Mouse (Mus musculus) ES-CJ7 (cell line): ENCODE measurements around the gene Lmf1.

Experiments
- DNase-seq: peaks from one replicate; pipeline ENCODE4 v3.0.0; 2011; ENCODE audit warnings: low read depth, low spot score

The Lmf1 gene

DNA sequence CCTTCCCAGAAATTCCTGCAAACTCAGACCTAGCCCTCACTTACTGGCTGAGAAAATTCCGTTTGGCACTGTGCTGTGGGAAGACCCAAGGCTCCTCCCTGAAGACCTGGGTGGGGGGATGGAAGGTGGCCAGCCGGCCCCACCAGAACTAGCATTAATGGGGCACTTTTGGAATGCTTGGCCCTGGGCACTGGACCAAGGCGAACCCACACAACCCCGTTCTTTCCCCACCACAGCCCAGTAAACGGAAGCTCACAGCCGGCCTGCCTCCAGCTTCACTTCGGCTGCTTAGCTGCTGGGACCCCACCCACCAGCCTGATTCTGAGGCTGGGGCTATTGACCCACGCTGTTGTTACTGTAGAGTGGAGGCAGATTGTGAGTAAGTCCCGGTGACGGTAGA is 10.7 kb upstream of the Lmf1 start:
- no peak for DNase-seq

GRCm38 (mm10) chr17:25568880-25569279 is 10.0 kb upstream of the Lmf1 start:
- no peak for DNase-seq

GRCm38 (mm10) chr17:25569833-25570647 is 8.8 kb upstream of the Lmf1 start:
- DNase-seq, result no peak

- DNase-seq, result peak; percentile 91
These were observed 8.0 kb upstream of the Lmf1 start, which contains the start of gene Sox8 for GRCm38 (mm10) chr17:25570648-25571452. Gene Sox8, minus strand, starts transcription at chr17:25570686.

- no peak for DNase-seq
These were observed 7.4 kb upstream of the Lmf1 start for GRCm38 (mm10) chr17:25571453-25571820.

DNA sequence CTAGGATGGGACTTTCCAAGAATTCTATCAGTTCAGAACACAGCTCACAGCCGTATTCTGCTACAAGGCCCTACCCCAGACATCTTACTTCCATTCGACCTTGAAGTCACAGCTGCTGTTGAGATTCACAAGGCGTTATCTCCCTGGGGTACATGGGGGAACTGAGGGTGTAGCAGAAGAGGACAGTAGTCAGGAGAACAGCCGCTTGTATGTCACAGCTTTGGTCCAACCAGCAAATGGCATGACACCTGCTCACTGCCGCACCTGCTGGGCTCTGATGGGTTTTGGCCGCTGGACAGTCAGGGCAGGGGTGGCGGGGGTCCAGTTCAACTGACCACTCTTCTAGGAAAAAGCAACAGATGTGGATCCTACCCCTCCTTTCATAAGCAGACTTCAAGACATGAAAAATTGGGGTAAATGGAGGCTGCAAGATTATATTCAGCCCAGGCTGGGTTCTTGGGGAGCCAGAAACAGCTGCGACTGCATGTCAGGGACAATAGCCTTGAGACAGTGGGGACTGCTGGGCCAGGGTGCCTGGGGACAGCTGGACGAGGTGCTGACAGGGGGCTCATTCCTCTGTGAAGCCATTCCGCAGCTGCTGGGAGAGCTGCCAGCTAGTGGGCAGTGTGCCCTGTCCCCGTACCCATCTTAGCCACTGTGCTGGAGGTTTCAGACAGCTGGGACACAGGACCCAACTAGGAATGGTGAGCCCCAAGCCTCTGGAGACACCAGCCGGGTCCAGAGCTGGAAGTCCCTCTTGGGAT is 3.5 kb upstream of the Lmf1 start:
- DNase-seq, result no peak

DNA sequence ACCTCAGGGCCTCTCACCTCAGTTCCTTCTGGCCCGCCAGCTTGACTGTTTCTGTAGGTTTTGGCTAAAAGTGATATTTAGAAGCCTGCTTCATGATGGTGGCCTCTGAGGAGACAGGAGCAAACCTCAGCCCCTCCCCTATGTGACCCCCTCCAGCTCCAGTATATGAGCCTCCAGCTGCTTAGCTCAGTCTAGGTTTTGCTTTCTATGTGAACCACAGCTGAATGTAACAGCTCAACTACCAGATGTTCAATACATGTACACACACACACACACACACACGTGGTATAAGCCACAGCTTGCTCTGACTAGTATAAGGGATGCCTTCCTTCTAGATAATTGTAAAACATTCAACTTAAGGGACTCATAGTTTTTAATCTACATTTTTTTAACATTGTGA is 2.9 kb upstream of the Lmf1 start:
- no peak for DNase-seq

DNA sequence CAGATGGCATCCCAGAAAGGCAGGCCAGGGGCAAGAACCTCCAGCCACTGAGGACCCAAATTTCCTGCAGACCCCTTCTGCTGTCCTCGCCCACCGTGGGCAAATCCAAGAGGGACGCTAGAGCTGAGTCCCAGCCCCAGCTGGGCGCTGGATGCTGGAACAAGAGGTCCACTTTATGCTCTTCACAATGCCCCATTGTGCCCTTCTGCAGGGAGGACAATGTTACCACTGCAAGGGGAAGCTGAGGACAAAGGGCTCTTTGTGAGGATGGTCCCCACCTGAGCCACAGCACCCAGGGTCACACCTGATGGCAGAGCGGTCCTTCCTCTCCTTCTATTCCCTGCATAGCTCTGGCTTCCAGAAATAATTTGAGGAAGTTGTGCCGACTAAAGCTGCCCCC is 1.6 kb upstream of the Lmf1 start:
- no peak for DNase-seq

- DNase-seq, result no peak
These were observed 1.2 kb upstream of the Lmf1 start for GRCm38 (mm10) chr17:25577702-25578101.

GRCm38 (mm10) chr17:25579332-25580047 is 605 bp downstream of the Lmf1 start:
- peak; percentile 37 for DNase-seq

GRCm38 (mm10) chr17:25582076-25582475 is 3.2 kb downstream of the Lmf1 start:
- no peak for DNase-seq

- DNase-seq, result no peak
These were observed 4.2 kb downstream of the Lmf1 start for GRCm38 (mm10) chr17:25583099-25583498.

GRCm38 (mm10) chr17:25583858-25584257 is 5.0 kb downstream of the Lmf1 start:
- no peak for DNase-seq

DNA sequence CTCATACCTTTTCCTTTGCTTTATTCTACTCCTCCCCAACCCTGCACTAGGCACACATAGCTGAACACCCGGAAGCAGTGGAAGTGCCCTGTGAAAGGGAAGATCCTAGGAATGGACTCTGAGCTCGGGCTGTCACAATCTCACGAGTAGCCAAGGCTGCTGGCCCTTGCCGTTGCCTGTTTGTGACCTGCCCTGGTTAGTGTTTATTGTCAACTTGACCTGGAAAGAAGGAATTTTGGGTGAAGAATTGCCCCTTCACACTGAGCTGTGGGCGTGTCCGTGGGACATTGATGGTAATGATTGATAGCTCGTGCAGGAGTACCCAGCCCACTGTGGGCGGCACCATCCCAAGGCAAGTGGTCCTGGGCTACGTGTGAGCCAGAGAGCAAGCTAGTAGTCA is 5.8 kb downstream of the Lmf1 start:
- DNase-seq, result no peak

DNA sequence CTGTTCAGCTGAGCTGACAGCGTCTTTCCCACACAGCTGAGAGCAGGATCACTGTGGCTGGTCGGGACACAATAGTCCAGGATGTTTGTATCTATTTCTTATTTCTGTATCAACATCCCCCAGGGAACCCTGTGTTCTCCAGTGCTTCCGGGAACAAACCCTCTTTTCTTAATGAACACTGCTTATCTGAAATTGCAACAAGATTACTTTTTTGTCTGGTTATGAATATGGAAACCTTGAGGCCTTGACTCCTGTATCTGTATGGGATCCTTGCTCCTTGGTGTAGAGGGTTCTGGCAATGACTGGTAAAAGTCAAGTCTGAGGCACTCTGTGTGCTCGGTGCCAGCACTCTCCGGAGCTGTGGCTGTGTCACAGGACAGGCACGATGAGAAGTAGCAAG is 11.2 kb downstream of the Lmf1 start:
- no peak for DNase-seq

DNA sequence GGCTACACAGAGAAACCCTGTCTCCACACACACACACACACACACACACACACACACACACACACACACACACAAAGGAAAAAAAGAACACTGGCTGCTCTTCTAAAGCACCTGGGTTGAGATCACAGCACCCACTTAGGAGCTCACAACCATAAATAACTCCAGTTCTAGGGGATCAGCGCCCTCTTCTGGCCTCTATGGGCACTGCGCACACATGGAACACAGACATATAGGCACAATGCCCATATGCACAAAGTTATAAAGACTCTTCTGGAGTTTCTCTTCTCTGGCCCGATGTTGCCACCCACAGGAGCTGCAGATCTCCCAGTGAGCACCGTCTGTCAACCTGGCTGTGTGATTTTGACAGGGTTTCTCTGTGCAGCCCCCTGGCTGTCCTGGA is 12.1 kb downstream of the Lmf1 start:
- DNase-seq, result peak; percentile 27

GRCm38 (mm10) chr17:25592336-25592735 is 13.5 kb downstream of the Lmf1 start:
- DNase-seq, result no peak

GRCm38 (mm10) chr17:25593411-25594261 is 14.8 kb downstream of the Lmf1 start:
- no peak for DNase-seq

GRCm38 (mm10) chr17:25595495-25595894 is 16.6 kb downstream of the Lmf1 start:
- no peak for DNase-seq

GRCm38 (mm10) chr17:25597537-25597936 is 18.7 kb downstream of the Lmf1 start:
- no peak for DNase-seq

GRCm38 (mm10) chr17:25602366-25602765 is 23.5 kb downstream of the Lmf1 start:
- DNase-seq, result no peak
